Mouse (Mus musculus) bone marrow macrophage, adult 2 months (primary cell): ENCODE results near the gene Zfp354b. TPM values are rescaled to one million over a fixed set of nuclear protein-coding genes. Genes with fewer than 3 reads are reported as not detected.
A peak's percentile ranks its signal among the peaks of the same experiment; 100 is the strongest.

Experiments used
- H3K27ac ChIP-seq: 2 replicates; pipeline ENCODE4 v1.5.1; 2012; ENCODE audit warnings: low read depth, low read length; ENCODE audit not compliant: insufficient read depth
- H3K4me1 ChIP-seq: 2 replicates; pipeline ENCODE4 v1.6.1; 2012; ENCODE audit warnings: low read length; ENCODE audit not compliant: control insufficient read depth, insufficient read depth
- H3K4me3 ChIP-seq: 2 replicates; pipeline ENCODE4 v1.5.1; 2012; ENCODE audit warnings: mild to moderate bottlenecking, low read length, moderate library complexity; ENCODE audit not compliant: insufficient read depth
- CTCF ChIP-seq: IDR thresholded peaks from 2 replicates; pipeline ENCODE4 v1.5.1; 2012; ENCODE audit warnings: low read depth, mild to moderate bottlenecking, low read length, moderate library complexity
- POLR2A ChIP-seq: IDR thresholded peaks from 2 replicates; pipeline ENCODE4 v1.6.1; 2012; ENCODE audit warnings: mild to moderate bottlenecking, low read depth, low read length, borderline replicate concordance
- polyA plus RNA-seq: library from polyadenylated mRNA; stranded (reverse); fragments of >200 nt; gene quantifications from 2 replicates; pipeline ENCODE4 v1.2.4, GENCODE M21; 2012; ENCODE audit not compliant: missing spikeins, insufficient read depth, insufficient read length

The Zfp354b gene
- not detected in 2 replicates for polyA plus RNA-seq

GRCm38 (mm10) chr11:50931451-50931866 lies at the start of gene Zfp354b:
TSS of gene Zfp354b (minus strand) at chr11:50931633.
- no peak within 1 kb of the TSS for H3K27ac ChIP-seq
- no peak for TF ChIP-seq CTCF
- TF ChIP-seq POLR2A = no peak
- 0 out of 2 replicates have a peak, but pooled peaks cover 3% of the 10 kb centered on the region for H3K4me1 ChIP-seq
- H3K4me3 ChIP-seq = peak within 1 kb of the TSS; percentile 84

DNA sequence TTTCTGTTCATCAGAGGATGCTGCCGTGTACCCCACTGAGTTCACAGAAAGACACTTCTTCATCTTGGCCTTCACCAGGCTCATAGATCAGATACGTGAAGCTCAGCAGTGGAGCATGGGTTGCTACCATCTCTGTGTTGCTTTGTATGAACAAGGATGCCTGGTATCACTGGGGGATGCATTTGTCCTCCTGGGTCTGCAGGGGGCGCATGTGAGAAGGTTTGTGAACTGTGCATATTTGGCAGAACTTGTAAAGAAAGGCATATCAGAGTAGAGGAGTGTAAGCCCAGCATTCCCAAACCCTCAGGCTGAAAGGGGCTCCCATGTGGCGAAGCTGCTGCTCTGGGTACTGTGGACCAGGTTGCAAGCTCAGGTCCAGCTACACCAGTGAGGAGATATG lies 45.8 kb upstream of the Zfp354b start:
- no peaks in the 10 kb centered on the region for H3K4me1 ChIP-seq
- no peak overlapping the region for H3K27ac ChIP-seq
- H3K4me3 ChIP-seq = no peak overlapping the region
- TF ChIP-seq POLR2A = no peak
- TF ChIP-seq CTCF = no peak

- no peaks in the 10 kb centered on the region for H3K4me1 ChIP-seq
- no peak within 1 kb of the TSS for H3K27ac ChIP-seq
- H3K4me3 ChIP-seq = no peak within 1 kb of the TSS
- TF ChIP-seq CTCF (no peak), POLR2A (no peak)
Observed at GRCm38 (mm10) chr11:50966230-50966629, 34.8 kb upstream of the Zfp354b start, which contains the start of gene Olfr1378. TSS of gene Olfr1378 (plus strand) at chr11:50966530.

DNA sequence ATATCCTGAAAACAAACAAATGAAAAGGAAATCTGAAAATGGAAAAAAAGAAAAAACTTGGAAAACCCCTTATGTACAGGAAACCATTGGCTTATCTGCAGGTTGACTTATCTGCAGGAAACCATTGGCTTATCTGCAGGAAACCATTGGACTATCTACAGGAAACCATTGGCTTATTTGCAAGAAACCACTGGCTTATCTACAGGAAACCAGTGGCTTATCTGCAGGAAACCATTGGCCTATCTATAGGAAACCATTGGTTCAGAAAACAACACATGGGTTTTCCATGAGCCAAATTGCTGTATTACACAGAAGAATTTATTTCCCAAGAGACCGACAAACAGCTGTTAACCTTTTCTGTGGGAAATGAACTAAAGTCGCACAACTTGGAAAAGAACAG lies 33.5 kb upstream of the Zfp354b start:
- Histone ChIP-seq H3K4me3 (no peak overlapping the region), H3K4me1 (no peaks in the 10 kb centered on the region), H3K27ac (no peak overlapping the region)
- TF ChIP-seq CTCF (no peak), POLR2A (no peak)

- Histone ChIP-seq H3K4me1 (no peaks in the 10 kb centered on the region), H3K4me3 (no peak within 1 kb of the TSS), H3K27ac (no peak within 1 kb of the TSS)
- TF ChIP-seq CTCF (no peak), POLR2A (no peak)
Observed at GRCm38 (mm10) chr11:50953665-50954064, 22.2 kb upstream of the Zfp354b start, which contains the start of gene Prop1. TSS of gene Prop1 (minus strand) at chr11:50953765.

DNA sequence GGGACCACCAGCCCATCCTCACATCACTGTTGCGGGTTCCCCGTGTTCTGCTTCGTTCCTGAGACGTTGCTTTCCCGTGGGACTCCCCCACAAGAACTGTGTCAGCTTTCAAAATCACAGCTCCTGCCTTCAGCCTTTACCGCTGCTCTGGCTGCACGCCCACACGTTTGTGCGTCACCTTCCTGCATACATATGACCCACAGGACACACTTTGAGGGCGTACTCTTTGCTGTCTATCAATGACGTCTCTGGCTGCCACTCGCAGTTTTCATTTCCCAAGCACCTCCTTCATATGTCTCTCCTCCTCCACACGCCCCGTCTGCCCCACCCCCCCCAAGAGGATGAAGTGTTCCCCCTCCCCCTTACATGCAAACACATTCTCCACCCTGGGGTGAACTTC lies 20.9 kb upstream of the Zfp354b start:
- TF ChIP-seq CTCF = no peak
- no peak for TF ChIP-seq POLR2A

DNA sequence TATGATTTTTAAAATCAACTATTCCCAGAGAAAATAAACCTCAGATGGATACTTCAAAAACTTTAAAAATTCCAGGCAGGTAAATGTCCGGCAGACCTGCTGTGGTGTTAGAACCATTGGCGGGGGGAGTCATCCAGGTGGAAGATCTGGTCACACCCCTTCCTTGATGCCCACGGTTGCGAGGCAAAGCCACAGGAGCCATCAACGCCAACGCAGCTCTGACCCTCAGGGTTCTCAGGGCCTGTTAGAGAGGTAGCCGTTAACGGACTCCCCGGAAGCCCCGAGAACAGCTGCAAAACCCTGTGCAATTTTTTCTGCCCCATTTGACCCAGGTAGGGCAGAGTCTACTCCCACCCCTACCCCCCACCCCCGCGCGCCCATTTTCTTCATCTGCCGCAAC lies 12.1 kb upstream of the Zfp354b start, which contains the start of gene 4933414I15Rik:
4933414I15Rik (minus strand) TSS at position 260 of the 400 bp plus-strand sequence.
- no peak for TF ChIP-seq POLR2A
- TF ChIP-seq CTCF = no peak
- H3K4me1 ChIP-seq = no peaks in the 10 kb centered on the region
- H3K4me3 ChIP-seq = no peak within 1 kb of the TSS
- H3K27ac ChIP-seq = no peak within 1 kb of the TSS

More for the DNA sequence above, 20.9 kb upstream of the Zfp354b start:
- Histone ChIP-seq H3K4me3 (no peak overlapping the region), H3K4me1 (no peaks in the 10 kb centered on the region), H3K27ac (no peak overlapping the region)

- no peaks in the 10 kb centered on the region for H3K4me1 ChIP-seq
- no peak overlapping the region for H3K27ac ChIP-seq
- no peak overlapping the region for H3K4me3 ChIP-seq
- TF ChIP-seq POLR2A (no peak), CTCF (no peak)
Observed at GRCm38 (mm10) chr11:50942386-50942785, 11.0 kb upstream of the Zfp354b start.

GRCm38 (mm10) chr11:50939621-50940366 lies 8.4 kb upstream of the Zfp354b start:
- no peak overlapping the region for H3K4me3 ChIP-seq
- H3K27ac ChIP-seq = no peak overlapping the region
- peak; percentile 23; the same call in 1 of the 2 replicates for TF ChIP-seq CTCF
- no peak for TF ChIP-seq POLR2A
- no peaks in the 10 kb centered on the region for H3K4me1 ChIP-seq

GRCm38 (mm10) chr11:50938435-50938834 lies 7.0 kb upstream of the Zfp354b start:
- H3K4me3 ChIP-seq = no peak overlapping the region
- no peaks in the 10 kb centered on the region for H3K4me1 ChIP-seq
- TF ChIP-seq CTCF (no peak), POLR2A (no peak)
- no peak overlapping the region for H3K27ac ChIP-seq
